Mouse (Mus musculus): ENCODE results near the gene Zfp458. TPM values are rescaled to one million over a fixed set of nuclear protein-coding genes. Genes with fewer than 3 reads are reported as not detected.

The Zfp458 gene
- polyA plus RNA-seq (2021; fragmentation: Nextera tagmentation): 2.7 TPM in 2 replicates
- long read RNA-seq, experiment 1, partial matches to known transcripts: 0 of 3 reads
- long read RNA-seq, experiment 1, other reads (novel, unspliced or antisense): 0 of 3 reads
- long read RNA-seq, experiment 2, full-length matches to known transcripts: 5 of 8 reads
- long read RNA-seq, experiment 2, partial matches to known transcripts: 1 of 8 reads
- long read RNA-seq, experiment 2, other reads (novel, unspliced or antisense): 2 of 8 reads

GRCm38 (mm10) chr13:67278314-67278713, at the start of gene Zfp458:
Zfp458 (minus strand) TSS chr13:67278466.

GRCm38 (mm10) chr13:67305822-67306672, 27.8 kb upstream of the Zfp458 start, which contains the start of gene Zfp457:
Zfp457 (minus strand) TSS chr13:67306485.

Other genes with a start within 250 kb of the Zfp458 start
- 2.2 and 3.4 TPM in 2 replicates for gene Zfp712, start 217.3 kb downstream of the Zfp458 start, polyA plus RNA-seq (2021; fragmentation: Nextera tagmentation)
- gene Zfp708, start 180.5 kb downstream of the Zfp458 start, polyA plus RNA-seq (2021; fragmentation: Nextera tagmentation): 1.4 and 2.3 TPM in 2 replicates
- gene Gm28557, start 169.9 kb downstream of the Zfp458 start, polyA plus RNA-seq (2021; fragmentation: Nextera tagmentation): 1.3 and 1.8 TPM in 2 replicates
- 0.09 TPM in 1 of 2 replicates, not detected in the other for gene Rslcan18, start 162.2 kb downstream of the Zfp458 start, polyA plus RNA-seq (2021; fragmentation: Nextera tagmentation)
- 1.4 and 1.8 TPM in 2 replicates for gene Zfp759, start 156.8 kb downstream of the Zfp458 start, polyA plus RNA-seq (2021; fragmentation: Nextera tagmentation)
- 1.5 and 2.0 TPM in 2 replicates for gene Rsl1, start 105.3 kb downstream of the Zfp458 start, polyA plus RNA-seq (2021; fragmentation: Nextera tagmentation)
- 0.87 and 1.0 TPM in 2 replicates for gene Zfp455, start 84.0 kb downstream of the Zfp458 start, polyA plus RNA-seq (2021; fragmentation: Nextera tagmentation)
- 0.26 and 0.28 TPM in 2 replicates for gene Zfp457, start 28.0 kb upstream of the Zfp458 start, polyA plus RNA-seq (2021; fragmentation: Nextera tagmentation)
- 0.54 and 0.89 TPM in 2 replicates for gene Zfp595, start 54.1 kb upstream of the Zfp458 start, polyA plus RNA-seq (2021; fragmentation: Nextera tagmentation)
- gene Gm28044, start 82.1 kb upstream of the Zfp458 start, polyA plus RNA-seq (2021; fragmentation: Nextera tagmentation): 0.56 TPM in 1 of 2 replicates, not detected in the other
- gene Zfp953, start 82.1 kb upstream of the Zfp458 start, polyA plus RNA-seq (2021; fragmentation: Nextera tagmentation): 0.18 and 0.21 TPM in 2 replicates
- gene Gm28041, start 97.3 kb upstream of the Zfp458 start, polyA plus RNA-seq (2021; fragmentation: Nextera tagmentation): 0.48 TPM in 1 of 2 replicates, not detected in the other
- 0.30 and 0.43 TPM in 2 replicates for gene Zfp456, start 97.3 kb upstream of the Zfp458 start, polyA plus RNA-seq (2021; fragmentation: Nextera tagmentation)
- gene Zfp429, start 121.4 kb upstream of the Zfp458 start, polyA plus RNA-seq (2021; fragmentation: Nextera tagmentation): 1.0 and 2.2 TPM in 2 replicates
- 0.68 and 1.3 TPM in 2 replicates for gene Zfp459, start 143.0 kb upstream of the Zfp458 start, polyA plus RNA-seq (2021; fragmentation: Nextera tagmentation)
- gene Zfp874a, start 173.2 kb upstream of the Zfp458 start, polyA plus RNA-seq (2021; fragmentation: Nextera tagmentation): 5.8 and 7.5 TPM in 2 replicates
- gene Zfp874b, start 205.8 kb upstream of the Zfp458 start, polyA plus RNA-seq (2021; fragmentation: Nextera tagmentation): 2.0 and 5.7 TPM in 2 replicates
- gene Zfp58, start 222.1 kb upstream of the Zfp458 start, polyA plus RNA-seq (2021; fragmentation: Nextera tagmentation): 4.1 and 5.1 TPM in 2 replicates
- not detected in 2 replicates for gene Gm26965, start 247.7 kb upstream of the Zfp458 start, polyA plus RNA-seq (2021; fragmentation: Nextera tagmentation)
- gene Zfp87, start 247.7 kb upstream of the Zfp458 start, polyA plus RNA-seq (2021; fragmentation: Nextera tagmentation): 38.7 and 41.4 TPM in 2 replicates

All from layer of hippocampus, adult 6 months (tissue).